Mouse (Mus musculus) hindbrain, embryonic 16.5 days (tissue): Measurements from ENCODE around the gene Crip2. TPM values are rescaled to one million over a fixed set of nuclear protein-coding genes. Genes with fewer than 3 reads are reported as not detected.

Source experiments
- ATAC-seq: fragments of 200-750 bp; cut with Nextera tagmentation; 2 replicates; pipeline ENCODE4 v1.8.0; 2017; ENCODE audit warnings: moderate TSS enrichment, moderate library complexity
- H3K27ac ChIP-seq: fragments of 300-500 bp; sonication (generic); 2 replicates; pipeline ENCODE4 v1.5.1; 2014; ENCODE audit warnings: low read depth, mild to moderate bottlenecking, control low read depth, low read length, moderate library complexity
- H3K27me3 ChIP-seq: fragments of 300-500 bp; sonication (generic); replicated peaks from 2 replicates; pipeline ENCODE4 v1.6.1; 2014; ENCODE audit warnings: low read length; ENCODE audit not compliant: control insufficient read depth, insufficient read depth
- H3K36me3 ChIP-seq: fragments of 300-500 bp; sonication (generic); 2 replicates; pipeline ENCODE4 v1.6.1; 2014; ENCODE audit warnings: mild to moderate bottlenecking, low read length, moderate library complexity, mixed read lengths; ENCODE audit not compliant: control insufficient read depth, insufficient read depth
- H3K4me1 ChIP-seq: fragments of 300-500 bp; sonication (generic); 2 replicates; pipeline ENCODE4 v1.6.1; 2014; ENCODE audit warnings: low read depth, low read length; ENCODE audit not compliant: control insufficient read depth, insufficient read depth
- H3K4me2 ChIP-seq: fragments of 300-500 bp; sonication (generic); 2 replicates; pipeline ENCODE4 v1.6.1; 2014; ENCODE audit warnings: mild to moderate bottlenecking, low read length, control low read depth, moderate library complexity
- H3K4me3 ChIP-seq: fragments of 300-500 bp; sonication (generic); 2 replicates; pipeline ENCODE4 v1.5.1; 2014; ENCODE audit warnings: mild to moderate bottlenecking, low read length, control low read depth, moderate library complexity
- H3K9ac ChIP-seq: fragments of 300-500 bp; sonication (generic); 2 replicates; pipeline ENCODE4 v1.6.1; 2014; ENCODE audit warnings: low read depth, mild to moderate bottlenecking, control low read depth, low read length, moderate library complexity
- H3K9me3 ChIP-seq: fragments of 300-500 bp; sonication (generic); 2 replicates; pipeline ENCODE4 v1.6.1; 2014; ENCODE audit warnings: mild to moderate bottlenecking, low read length, moderate library complexity; ENCODE audit not compliant: control insufficient read depth
- WGBS: fragments of 180-500 bp; shearing (Covaris S2); extraction: QIAGEN DNeasy Blood & Tissue Kit; methylation state at CpG from one replicate; pipeline ENCODE4 v1.1.7; 2014; 5-methylcytosine and 5-hydroxymethylcytosine counted together
- polyA plus RNA-seq: library from polyadenylated mRNA; unstranded; fragments of >200 nt; fragmentation: Nextera tagmentation; extraction: Ambion mirVana; gene quantifications from 2 replicates; pipeline ENCODE4 v1.2.1, GENCODE M21; 2015

Gene Crip2
- polyA plus RNA-seq, 1 experiment from 2014 or later = 346 TPM

GRCm38 (mm10) chr12:113156540-113156929 is 16.5 kb downstream of the Crip2 start:
- Histone ChIP-seq H3K4me3 (peak overlapping the region; percentile 74), H3K9ac (peak overlapping the region; percentile 67), H3K27ac (no peak overlapping the region), H3K27me3 (peaks cover 11% of the 10 kb centered on the region), H3K36me3 (no peaks in the 10 kb centered on the region), H3K4me1 (peaks cover 23% of the 10 kb centered on the region), H3K9me3 (no peaks in the 10 kb centered on the region), H3K4me2 (peak overlapping the region; percentile 93)
- ATAC-seq = no peak
- under 1% methylated on average over 16 of the region's 23 CpGs for WGBS

GRCm38 (mm10) chr12:113157002-113157401 is 17.0 kb downstream of the Crip2 start:
- Histone ChIP-seq H3K27me3 (peaks cover 7% of the 10 kb centered on the region), H3K36me3 (no peaks in the 10 kb centered on the region), H3K4me1 (peaks cover 18% of the 10 kb centered on the region), H3K27ac (no peak overlapping the region), H3K9ac (peak overlapping the region; percentile 67; the same call in 1 of the 2 replicates), H3K4me2 (peak overlapping the region; percentile 93), H3K9me3 (no peaks in the 10 kb centered on the region), H3K4me3 (peak overlapping the region; percentile 74)
- 31% methylated on average over 8 of the region's 8 CpGs for WGBS
- no peak for ATAC-seq

GRCm38 (mm10) chr12:113157521-113157920 is 17.5 kb downstream of the Crip2 start:
- ATAC-seq = no peak
- Histone ChIP-seq H3K27ac (no peak overlapping the region), H3K27me3 (peaks cover 3% of the 10 kb centered on the region; the same call in 1 of the 2 replicates), H3K9ac (no peak overlapping the region), H3K36me3 (no peaks in the 10 kb centered on the region), H3K4me1 (peaks cover 17% of the 10 kb centered on the region), H3K9me3 (no peaks in the 10 kb centered on the region), H3K4me3 (no peak overlapping the region), H3K4me2 (no peak overlapping the region; the same call in 1 of the 2 replicates)
- WGBS = 96% methylated on average over 8 of the region's 8 CpGs

GRCm38 (mm10) chr12:113157971-113158370 is 17.9 kb downstream of the Crip2 start:
- Histone ChIP-seq H3K4me2 (no peak overlapping the region), H3K27ac (no peak overlapping the region), H3K4me1 (peaks cover 17% of the 10 kb centered on the region), H3K9me3 (no peaks in the 10 kb centered on the region), H3K27me3 (0 out of 2 replicates have a peak, but pooled peaks cover 3% of the 10 kb centered on the region), H3K9ac (no peak overlapping the region), H3K4me3 (no peak overlapping the region), H3K36me3 (no peaks in the 10 kb centered on the region)
- no peak for ATAC-seq
- WGBS = 95% methylated on average over 8 of the region's 8 CpGs

GRCm38 (mm10) chr12:113163561-113164006 is 23.5 kb downstream of the Crip2 start:
- H3K4me2 ChIP-seq = no peak overlapping the region

GRCm38 (mm10) chr12:113168031-113168536 is 28.0 kb downstream of the Crip2 start:
- ATAC-seq = no peak
- Histone ChIP-seq H3K27me3 (no peaks in the 10 kb centered on the region), H3K36me3 (no peaks in the 10 kb centered on the region), H3K4me3 (no peak overlapping the region), H3K9ac (no peak overlapping the region), H3K27ac (no peak overlapping the region), H3K9me3 (no peaks in the 10 kb centered on the region), H3K4me2 (no peak overlapping the region), H3K4me1 (no peaks in the 10 kb centered on the region)
- WGBS = 88% methylated on average over 9 of the region's 9 CpGs

More at GRCm38 (mm10) chr12:113163561-113164006, 23.5 kb downstream of the Crip2 start:
- H3K4me1 ChIP-seq = no peaks in the 10 kb centered on the region
- H3K27ac ChIP-seq = peak overlapping the region; percentile 75
- peak; percentile 92 for ATAC-seq
- H3K9ac ChIP-seq = no peak overlapping the region
- H3K36me3 ChIP-seq = no peaks in the 10 kb centered on the region
- H3K9me3 ChIP-seq = no peaks in the 10 kb centered on the region
- no peaks in the 10 kb centered on the region for H3K27me3 ChIP-seq
- 48% methylated on average over 11 of the region's 11 CpGs for WGBS
- no peak overlapping the region for H3K4me3 ChIP-seq

- H3K4me2 ChIP-seq = no peak overlapping the region
- H3K27me3 ChIP-seq = no peaks in the 10 kb centered on the region
- H3K9me3 ChIP-seq = no peaks in the 10 kb centered on the region
- no peak for ATAC-seq
- 90% methylated on average over 18 of the region's 18 CpGs for WGBS
- no peak overlapping the region for H3K27ac ChIP-seq
- H3K9ac ChIP-seq = no peak overlapping the region
- no peaks in the 10 kb centered on the region for H3K4me1 ChIP-seq
- H3K36me3 ChIP-seq = no peaks in the 10 kb centered on the region
- no peak overlapping the region for H3K4me3 ChIP-seq
These were observed 37.1 kb downstream of the Crip2 start for GRCm38 (mm10) chr12:113176960-113177725.

GRCm38 (mm10) chr12:113181020-113181419 is 41.0 kb downstream of the Crip2 start:
- no peaks in the 10 kb centered on the region for H3K36me3 ChIP-seq
- WGBS = 72% methylated on average over 4 of the region's 4 CpGs
- no peak for ATAC-seq
- H3K9me3 ChIP-seq = no peaks in the 10 kb centered on the region
- H3K27me3 ChIP-seq = no peaks in the 10 kb centered on the region
- H3K4me2 ChIP-seq = no peak overlapping the region
- H3K27ac ChIP-seq = no peak overlapping the region
- no peak overlapping the region for H3K9ac ChIP-seq
- H3K4me3 ChIP-seq = no peak overlapping the region
- peaks cover 7% of the 10 kb centered on the region for H3K4me1 ChIP-seq

- Histone ChIP-seq H3K4me1 (peaks cover 26% of the 10 kb centered on the region), H3K27ac (peak overlapping the region; percentile 49; the same call in 1 of the 2 replicates), H3K9ac (peak overlapping the region; percentile 95), H3K4me2 (peak overlapping the region; percentile 96), H3K4me3 (no peak overlapping the region), H3K36me3 (peaks cover 16% of the 10 kb centered on the region), H3K27me3 (no peaks in the 10 kb centered on the region), H3K9me3 (peaks cover 4% of the 10 kb centered on the region)
- no peak for ATAC-seq
- 64% methylated on average over 5 of the region's 5 CpGs for WGBS
These were observed 44.9 kb downstream of the Crip2 start for GRCm38 (mm10) chr12:113184945-113185344.
